Mouse (Mus musculus) cerebellum, postnatal 14 days (tissue): ENCODE measurements around the gene Zfp114.

Source experiments
- DNase-seq, 2 experiments: peaks; one replicate each; pipeline ENCODE4 v3.0.0; 2021; ENCODE audit warnings: mixed read lengths in 2 of 2

Zfp114 gene

DNA sequence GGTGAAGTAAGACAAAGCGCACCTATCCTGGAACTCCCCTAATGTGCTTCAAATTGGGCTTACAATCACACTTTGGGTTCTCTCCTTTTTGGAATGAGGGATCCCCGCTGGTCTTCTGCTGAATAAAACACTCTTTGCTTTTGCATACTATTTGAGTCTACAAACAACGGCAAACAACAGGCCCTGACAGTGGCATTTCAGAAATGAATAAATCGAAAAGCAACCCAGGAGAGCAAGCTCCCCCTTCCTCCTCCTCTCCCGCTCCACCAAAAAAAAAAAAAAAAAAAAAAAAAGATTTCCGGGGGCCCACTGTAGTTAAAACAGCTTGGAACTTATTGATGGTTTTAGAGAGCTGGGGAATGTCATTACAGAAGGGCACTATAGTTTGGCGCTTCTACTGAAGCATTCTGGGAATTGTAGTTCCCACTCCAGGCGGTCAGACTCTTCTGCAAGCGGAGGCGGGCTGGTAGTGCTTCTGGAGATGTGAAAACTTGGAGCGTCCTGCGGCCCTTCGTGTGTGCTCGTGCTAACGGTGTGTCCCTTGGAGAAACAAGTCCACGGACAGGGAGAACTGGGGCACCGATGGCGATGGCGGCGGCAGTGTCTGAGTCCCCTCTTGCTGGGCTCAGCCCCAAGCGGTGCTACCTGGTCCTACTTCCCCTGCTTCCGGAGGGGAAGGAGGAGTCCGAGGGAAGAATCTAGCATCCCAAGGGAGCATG is at the start of gene Zfp114:
TSS of gene Zfp114 (plus strand) at position 443 of the 719 bp plus-strand sequence.
- peak; percentile 88 to 93 for DNase-seq

DNA sequence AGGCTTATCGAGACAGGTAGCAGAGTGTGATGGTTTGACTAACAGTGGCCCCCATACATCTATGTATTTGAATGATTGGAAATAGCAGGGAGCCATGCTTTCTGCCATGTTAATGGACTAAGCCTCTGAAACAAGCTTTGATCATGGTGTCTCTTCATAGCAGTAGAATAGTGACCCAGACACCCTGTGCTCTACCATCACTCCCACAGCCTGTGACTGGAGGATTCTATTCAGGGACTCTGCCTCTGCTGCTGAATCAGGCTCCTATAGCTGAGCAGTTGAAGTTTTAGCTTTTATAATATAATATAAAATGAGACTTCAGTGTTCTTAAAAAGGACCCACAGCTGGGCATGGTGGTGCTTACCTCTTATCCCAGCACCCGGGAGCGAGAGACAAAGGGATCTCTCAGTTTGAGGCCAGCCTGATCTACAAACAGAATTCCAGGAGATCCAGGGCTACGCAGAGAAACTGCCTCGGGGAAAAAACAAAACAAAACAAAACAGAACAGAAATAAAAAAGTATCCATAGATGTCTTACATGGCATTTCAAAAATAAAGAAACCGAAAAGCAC is 41.4 kb upstream of the Zfp114 start:
- no peak for DNase-seq

DNA sequence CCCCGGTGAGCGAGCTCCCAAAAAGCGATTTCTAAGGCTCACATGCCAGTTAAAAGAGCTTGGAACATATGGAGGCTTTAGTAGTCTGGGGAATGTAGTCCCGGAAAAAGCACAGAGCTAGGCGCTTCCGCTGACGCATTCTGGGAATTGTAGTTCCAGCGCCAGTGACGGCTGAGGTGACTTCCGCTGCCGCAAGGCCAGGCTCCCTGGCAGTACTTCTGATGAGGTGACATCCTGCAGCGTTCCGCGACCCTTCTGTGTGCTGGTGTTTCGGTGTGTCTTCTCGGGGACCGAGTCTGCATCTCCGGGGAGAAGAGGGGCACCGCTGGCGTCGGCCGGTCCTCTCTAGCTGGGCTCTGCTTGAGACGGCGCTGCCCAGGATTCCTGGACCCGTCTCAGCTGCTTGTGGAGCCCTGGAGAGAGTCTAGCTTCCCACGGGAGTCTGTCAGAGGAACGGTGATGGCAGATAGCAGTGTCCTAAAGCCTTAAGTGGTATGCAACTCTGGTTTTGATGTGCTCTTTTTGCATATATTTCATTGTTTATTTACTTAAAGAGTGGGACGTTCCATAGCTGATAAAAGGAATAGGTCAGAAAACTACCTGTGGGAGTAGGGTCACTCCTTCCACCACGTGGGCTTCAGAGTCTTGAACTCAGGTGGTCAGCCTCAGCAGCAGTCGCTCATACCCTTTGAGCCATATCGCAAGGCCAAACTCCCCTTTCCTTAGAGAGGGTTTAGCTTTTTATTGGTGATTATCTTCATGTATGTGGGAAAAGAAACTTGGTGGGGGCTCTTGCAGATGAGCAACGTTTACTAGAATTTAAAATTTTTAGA is 40.6 kb upstream of the Zfp114 start, which contains the start of gene Zfp235:
TSS of gene Zfp235 (plus strand) at position 174 of the 833 bp plus-strand sequence.
- peak; percentile 86 to 91 for DNase-seq

DNA sequence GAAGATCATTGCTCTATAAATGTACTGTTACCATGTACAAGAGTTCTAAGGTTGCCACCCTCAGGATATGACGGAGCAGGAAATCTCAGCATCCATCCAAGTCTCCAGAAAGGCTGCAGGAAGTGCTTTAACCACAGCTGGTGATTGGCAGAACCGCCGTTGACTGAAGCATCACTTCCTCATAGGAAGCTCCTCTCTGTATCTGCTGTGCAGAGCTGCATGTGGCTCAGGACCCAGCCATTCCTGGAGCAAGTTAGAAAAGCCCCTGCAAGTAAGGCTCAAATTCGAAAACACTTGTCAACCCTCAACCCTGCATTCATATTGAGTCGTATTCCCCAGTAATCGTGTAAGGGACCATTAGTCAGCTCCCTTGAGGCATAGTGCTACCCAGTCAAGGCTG is 32.3 kb upstream of the Zfp114 start:
- DNase-seq = no peak

DNA sequence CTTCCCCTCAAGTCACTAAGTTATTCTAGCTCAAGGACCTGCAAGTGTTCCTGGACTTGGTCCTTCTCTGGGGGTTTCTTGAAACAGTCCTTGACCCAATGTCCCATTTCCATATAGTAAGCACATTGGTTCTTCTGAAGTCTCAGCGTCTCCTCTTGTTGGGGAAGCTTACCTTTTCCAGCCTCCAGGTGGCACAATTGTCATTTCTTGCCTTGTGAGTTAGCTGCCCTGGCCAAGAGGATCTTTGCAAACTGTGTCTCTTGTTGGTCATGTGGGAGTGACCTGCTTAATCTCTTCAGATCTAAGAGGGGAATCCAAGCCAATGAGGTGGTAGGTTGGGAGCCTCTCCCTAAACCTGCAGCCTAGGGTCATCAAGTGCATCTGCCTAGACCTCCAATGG is 21.6 kb upstream of the Zfp114 start:
- peak in 1 of 2 experiments; percentile 43 for DNase-seq

DNA sequence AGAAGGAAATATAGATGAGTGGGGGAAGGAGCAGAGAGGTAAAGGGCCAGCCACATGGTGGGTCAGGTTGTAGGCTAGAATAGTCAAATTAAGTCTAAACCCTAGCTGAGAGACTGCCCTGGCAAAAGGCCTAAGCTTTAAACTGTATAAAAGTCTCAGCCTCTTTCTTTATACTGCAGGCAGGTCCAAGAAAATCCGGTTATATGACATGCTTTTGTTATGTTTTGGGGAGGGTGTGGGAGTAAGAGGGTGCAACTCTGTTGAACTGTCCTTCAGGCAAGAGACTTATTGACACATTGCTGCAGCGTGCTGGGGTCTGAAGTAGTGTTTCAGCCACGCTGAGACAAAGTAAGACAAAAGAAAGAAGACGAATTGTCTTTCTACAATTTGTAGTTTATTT is 2.7 kb upstream of the Zfp114 start:
- no peak for DNase-seq

DNA sequence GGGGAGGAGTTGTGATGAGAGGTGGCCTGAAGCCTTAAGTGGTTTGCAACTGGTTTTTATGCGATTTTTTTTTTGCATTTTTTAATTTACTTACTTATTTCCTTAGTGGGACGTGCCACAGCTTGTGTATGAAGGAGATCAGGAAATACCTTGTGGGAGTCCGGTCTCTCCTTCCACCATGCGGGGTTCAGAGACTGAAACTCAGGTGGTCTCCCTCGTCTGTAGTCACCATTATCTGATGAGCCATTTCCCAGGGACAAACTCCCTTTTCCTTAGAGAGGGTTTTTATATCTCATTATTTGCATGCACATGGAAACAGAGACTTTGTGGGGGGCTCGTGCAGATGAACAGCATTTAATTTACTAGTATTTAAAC is 464 bp downstream of the Zfp114 start:
- no peak for DNase-seq

DNA sequence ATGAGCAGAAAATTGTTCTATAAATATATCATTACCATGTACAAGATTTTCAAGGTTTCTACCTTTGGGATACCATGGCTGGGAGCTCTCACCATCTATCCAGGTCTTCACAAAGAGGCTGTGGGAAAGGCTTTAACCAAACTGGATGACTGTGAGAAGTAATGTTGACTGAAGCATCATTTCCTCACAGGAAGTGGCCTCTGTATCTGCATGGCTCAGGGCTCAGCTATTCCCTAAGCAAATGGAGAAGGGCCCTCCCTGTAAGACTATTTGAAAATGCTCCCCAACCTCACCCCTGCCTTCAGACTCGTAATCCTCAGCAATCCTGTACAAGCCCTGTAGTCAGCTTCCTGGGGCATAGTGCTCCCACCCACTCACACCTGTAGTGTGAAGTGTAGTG is 12.8 kb downstream of the Zfp114 start:
- no peak for DNase-seq

DNA sequence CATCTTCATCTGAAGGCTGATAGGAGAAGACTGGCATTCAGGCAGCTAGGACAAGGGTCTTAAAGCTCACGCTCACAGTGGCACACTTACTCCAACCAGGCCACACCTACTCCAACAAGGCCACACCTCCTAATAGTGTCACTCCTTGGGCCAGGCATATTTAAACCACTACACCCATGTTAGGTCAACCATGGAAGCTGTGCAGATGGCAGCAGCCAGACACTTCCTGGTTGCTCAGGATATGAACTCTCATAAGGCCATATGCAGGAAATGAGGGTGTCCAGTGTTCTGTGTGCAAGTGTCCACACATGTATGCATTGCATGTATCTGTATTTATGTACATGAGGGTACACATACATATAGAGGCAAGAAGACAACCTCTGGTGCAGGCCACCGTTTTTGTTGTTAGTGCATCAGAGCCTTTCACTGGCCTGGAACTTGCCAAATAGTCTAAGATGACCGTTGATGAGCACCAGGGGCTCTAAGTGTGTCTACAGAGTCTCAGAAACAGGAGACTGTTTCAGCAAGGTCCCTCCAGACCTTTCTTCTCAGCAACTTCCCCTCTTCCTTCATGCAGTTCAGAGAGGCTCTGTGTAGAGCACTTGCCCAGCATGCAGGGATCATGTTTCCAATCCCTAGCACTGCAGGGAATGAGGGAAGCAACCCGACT is 14.2 kb downstream of the Zfp114 start:
- DNase-seq = no peak

DNA sequence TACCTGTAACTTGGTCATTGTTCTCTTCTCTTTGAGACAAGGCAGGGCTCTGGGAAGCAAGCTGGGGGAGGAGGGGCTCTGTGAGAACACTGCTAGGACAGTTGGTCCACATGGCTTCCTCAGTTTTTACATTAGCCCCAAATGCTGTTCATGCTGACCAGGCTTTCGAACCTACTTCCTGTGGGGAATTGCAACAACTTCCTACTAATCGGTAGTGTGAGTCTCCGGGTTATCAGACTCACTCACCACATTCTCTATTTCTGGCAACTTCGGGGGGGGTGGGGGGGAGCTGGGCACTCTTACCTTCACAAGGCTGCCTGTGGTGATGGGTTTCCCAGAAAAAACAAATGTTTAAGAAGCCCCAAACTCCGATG is 14.7 kb downstream of the Zfp114 start:
- DNase-seq = no peak

DNA sequence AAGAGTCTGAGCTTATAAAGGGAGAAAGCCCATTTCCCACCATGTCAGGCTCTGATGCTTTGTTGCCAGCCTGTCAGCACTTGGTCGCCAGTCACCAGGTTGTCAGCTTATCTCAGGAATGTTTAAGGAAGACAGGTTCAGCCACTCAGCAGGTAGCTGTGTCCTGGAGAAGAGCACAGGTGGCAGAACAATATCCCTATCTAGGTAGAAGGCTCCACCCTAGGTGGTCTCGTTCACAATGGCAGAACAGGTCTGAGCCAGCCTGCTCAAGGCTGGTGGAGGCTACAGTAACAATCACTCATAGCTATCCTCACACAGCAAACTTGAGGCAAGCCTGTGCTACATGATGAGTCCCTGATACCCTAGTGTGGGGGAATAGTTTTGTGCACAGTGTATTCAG is 16.5 kb downstream of the Zfp114 start:
- DNase-seq = no peak

DNA sequence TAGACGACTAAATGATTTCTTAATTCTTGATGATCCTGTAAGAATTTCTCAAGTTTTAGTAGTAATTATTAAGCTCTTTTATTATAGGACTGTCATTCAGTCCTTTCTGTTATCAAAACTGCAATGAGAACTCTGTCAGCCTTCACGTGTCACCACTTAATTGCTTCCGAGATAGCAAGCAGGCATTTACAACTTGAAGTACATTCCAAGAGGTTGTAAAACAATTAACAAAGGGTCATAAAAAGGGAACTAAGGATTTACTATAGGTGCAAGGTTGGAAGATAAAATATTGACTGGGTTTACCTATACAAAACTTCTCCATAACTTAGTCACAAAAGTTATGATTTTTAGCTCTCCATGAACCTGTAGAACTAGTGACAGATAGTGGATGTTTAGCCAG is 18.3 kb downstream of the Zfp114 start:
- DNase-seq = no peak

DNA sequence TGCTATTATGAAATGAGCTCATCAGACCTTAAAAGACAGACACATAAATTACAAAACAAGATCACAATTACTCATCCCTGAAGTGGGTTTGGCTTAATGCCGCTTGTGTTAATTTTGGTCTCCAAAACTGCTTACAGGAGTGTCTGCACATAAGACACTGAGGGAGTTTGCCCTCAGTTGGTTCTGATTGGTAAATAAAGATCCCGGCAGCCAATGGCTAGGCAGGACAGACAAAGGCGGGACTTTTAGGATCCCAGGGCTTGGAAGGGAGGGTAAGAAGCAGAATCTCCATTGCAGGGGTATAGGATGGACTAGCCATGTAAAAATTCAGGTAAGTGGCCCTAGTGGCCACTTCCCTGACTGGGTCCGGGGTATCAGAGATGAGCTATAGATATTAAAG is 22.1 kb downstream of the Zfp114 start:
- DNase-seq = no peak

DNA sequence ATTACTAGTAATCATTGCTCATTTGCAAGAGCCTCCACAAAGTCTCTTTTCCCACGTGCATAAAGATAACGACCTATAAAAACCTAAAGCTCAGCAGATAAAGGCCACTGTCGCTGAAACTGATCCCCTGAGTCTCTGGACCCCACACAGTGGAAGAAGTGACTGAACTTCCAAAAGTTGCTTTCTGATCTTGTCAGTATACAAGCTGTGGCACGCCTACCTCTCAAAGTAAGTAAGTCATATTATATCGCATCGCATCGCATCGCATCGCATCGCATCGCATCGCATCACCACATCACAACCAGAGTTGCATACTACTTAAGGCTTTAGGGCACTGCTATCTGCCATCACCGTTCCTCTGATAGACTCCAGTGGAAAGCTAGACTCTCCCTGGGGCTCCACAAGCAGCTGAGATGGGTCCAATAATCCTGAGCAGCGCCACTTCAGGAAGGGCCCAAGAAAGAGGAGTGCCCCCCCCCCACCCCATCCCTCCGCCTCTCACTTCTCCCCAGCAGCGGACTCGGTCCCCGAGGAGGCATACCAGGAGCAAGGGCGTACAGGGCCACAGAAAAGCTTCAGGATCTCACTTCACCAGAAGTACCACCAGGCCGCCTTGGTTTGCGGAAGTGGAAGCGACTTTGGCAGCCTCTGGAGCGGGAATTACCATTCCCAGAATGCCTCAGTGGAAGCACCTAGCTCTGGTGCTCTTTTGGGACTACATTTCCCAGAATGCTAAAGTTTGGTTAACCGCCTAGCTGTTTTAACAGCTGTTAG is 32.8 kb downstream of the Zfp114 start:
- peak; percentile 76 to 77 for DNase-seq

DNA sequence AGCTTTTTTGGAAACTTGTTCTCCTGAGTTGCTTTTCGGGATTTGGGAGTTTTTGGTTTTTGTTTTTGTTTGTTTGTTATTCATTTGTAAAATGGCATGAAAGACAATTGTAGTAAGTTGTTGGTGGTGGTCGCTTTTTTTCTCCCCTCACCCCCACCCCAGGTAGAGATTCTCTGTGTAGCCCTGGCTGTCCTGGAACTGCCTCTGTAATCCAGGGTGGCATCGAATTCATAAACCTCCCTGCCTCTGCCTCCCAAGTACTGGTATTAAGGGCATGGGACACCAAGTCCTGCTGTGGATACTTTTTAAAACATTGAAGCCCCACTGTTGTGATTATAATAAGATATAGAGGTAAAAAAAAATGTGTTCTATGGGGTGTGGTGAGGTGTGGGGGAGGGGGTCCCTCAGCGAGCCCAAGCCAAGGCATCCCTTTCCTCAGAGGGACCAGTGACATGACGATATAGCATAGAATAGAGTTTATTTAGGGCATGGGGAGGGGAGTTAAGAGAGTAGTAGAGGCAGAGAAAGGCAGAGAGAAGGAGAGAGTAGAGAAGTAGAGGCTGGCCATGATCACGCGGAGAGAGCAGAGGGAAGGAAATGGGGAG is 33.5 kb downstream of the Zfp114 start:
- DNase-seq = peak in 1 of 2 experiments; percentile 12

DNA sequence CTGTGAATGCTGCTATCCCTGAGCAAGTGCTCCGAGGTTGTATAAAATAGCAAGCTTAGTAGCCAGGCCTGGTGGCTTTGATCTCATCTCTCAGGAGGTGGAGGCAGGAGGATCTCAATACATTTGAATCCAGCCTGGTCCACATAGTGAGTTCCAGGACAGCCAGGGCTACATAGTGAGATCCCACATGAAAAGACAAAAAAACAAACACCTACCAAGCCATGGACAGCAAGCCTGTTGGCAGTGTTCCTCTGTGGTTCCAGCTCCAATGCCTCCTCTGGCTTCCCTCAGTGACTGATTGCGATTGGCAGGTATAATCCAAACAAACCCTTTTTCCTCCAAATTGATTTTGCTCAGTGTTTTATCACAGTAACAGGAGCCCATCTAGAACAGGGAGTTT is 35.4 kb downstream of the Zfp114 start:
- no peak for DNase-seq

DNA sequence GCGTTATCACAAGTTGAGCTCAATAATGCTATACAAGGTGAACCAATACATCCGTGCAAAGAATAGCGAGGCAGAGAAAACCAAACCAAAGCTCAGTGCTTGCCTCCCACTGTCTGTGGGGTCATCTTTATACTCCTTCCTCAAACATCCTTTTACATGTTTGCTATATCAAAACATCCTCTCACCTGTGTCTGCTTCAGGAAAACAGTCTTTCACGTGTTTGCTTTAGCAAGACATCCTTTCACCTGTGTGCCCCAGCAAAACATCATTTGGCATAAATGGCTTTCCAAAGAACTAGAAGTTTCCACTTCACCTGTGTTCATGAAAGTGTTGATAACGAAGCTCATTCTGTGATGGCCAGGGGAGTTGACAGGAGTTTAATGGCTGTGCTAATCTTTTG is 36.5 kb downstream of the Zfp114 start, which contains the start of gene Zfp111:
TSS of gene Zfp111 (minus strand) at position 101 of the 400 bp plus-strand sequence.
- DNase-seq = no peak
